Mouse (Mus musculus) stomach, embryonic 15.5 days (tissue): ENCODE results near the gene Il34. TPM values are rescaled to one million over a fixed set of nuclear protein-coding genes. Genes with fewer than 3 reads are reported as not detected.
"Not testable (repeated sequence)": the region's sequence is repeated elsewhere in the genome, so short reads cannot be mapped to it uniquely, and the experiment has no call there.

Experiments
- ATAC-seq: fragments of 200-750 bp; cut with Nextera tagmentation; 2 replicates; pipeline ENCODE4 v1.8.0; 2017; ENCODE audit warnings: low read depth, moderate number of reproducible peaks, moderate TSS enrichment; ENCODE audit not compliant: insufficient read depth, low FRiP score
- H3K27ac ChIP-seq: fragments of 300-500 bp; sonication (generic); 2 replicates; pipeline ENCODE4 v1.5.1; 2015; ENCODE audit warnings: mild to moderate bottlenecking, inconsistent platforms
- H3K27me3 ChIP-seq: fragments of 300-500 bp; sonication (generic); replicated peaks from 2 replicates; pipeline ENCODE4 v1.6.1; 2015; ENCODE audit warnings: inconsistent platforms
- H3K36me3 ChIP-seq: fragments of 300-500 bp; sonication (generic); 2 replicates; pipeline ENCODE4 v1.6.1; 2015; ENCODE audit warnings: inconsistent platforms
- H3K4me1 ChIP-seq: fragments of 300-500 bp; sonication (generic); 2 replicates; pipeline ENCODE4 v1.6.1; 2015; ENCODE audit warnings: inconsistent platforms
- H3K4me2 ChIP-seq: fragments of 300-500 bp; sonication (generic); 2 replicates; pipeline ENCODE4 v1.6.1; 2015; ENCODE audit warnings: mild to moderate bottlenecking, inconsistent platforms
- H3K4me3 ChIP-seq: fragments of 300-500 bp; sonication (generic); replicated peaks from 2 replicates; pipeline ENCODE4 v1.5.1; 2015; ENCODE audit warnings: inconsistent platforms
- H3K9ac ChIP-seq: fragments of 300-500 bp; sonication (generic); 2 replicates; pipeline ENCODE4 v1.6.1; 2015; ENCODE audit warnings: inconsistent platforms
- H3K9me3 ChIP-seq: fragments of 300-500 bp; sonication (generic); 2 replicates; pipeline ENCODE4 v1.6.1; 2016; ENCODE audit warnings: inconsistent platforms
- WGBS: fragments of 180-500 bp; shearing (Covaris S2); methylation state at CpG from one replicate; pipeline ENCODE4 v1.1.7; 2015; 5-methylcytosine and 5-hydroxymethylcytosine counted together
- polyA plus RNA-seq: library from polyadenylated mRNA; unstranded; fragments of >200 nt; fragmentation: Nextera tagmentation; extraction: Ambion mirVana; gene quantifications from 2 replicates; pipeline ENCODE4 v1.2.1, GENCODE M21; 2015

The Il34 gene
- polyA plus RNA-seq, 1 experiment from 2014 or later, result 3.2 TPM

GRCm38 (mm10) chr8:110790270-110790669, 15.5 kb downstream of the Il34 start:
- Histone ChIP-seq H3K27ac (no peak overlapping the region), H3K27me3 (no peaks in the 10 kb centered on the region), H3K36me3 (no peaks in the 10 kb centered on the region), H3K9ac (no peak overlapping the region), H3K9me3 (no peaks in the 10 kb centered on the region), H3K4me2 (no peak overlapping the region), H3K4me1 (peaks cover 15% of the 10 kb centered on the region), H3K4me3 (no peak overlapping the region)
- ATAC-seq, result no peak
- WGBS, result 34% methylated on average over 6 of the region's 6 CpGs

GRCm38 (mm10) chr8:110789571-110789970, 16.2 kb downstream of the Il34 start:
- 55% methylated on average over 12 of the region's 12 CpGs for WGBS
- H3K9me3 ChIP-seq, result no peaks in the 10 kb centered on the region
- peaks cover 15% of the 10 kb centered on the region for H3K4me1 ChIP-seq
- no peak for ATAC-seq
- H3K27me3 ChIP-seq, result no peaks in the 10 kb centered on the region
- no peak overlapping the region for H3K4me2 ChIP-seq
- H3K27ac ChIP-seq, result no peak overlapping the region
- H3K4me3 ChIP-seq, result no peak overlapping the region
- no peak overlapping the region for H3K9ac ChIP-seq
- H3K36me3 ChIP-seq, result no peaks in the 10 kb centered on the region

DNA sequence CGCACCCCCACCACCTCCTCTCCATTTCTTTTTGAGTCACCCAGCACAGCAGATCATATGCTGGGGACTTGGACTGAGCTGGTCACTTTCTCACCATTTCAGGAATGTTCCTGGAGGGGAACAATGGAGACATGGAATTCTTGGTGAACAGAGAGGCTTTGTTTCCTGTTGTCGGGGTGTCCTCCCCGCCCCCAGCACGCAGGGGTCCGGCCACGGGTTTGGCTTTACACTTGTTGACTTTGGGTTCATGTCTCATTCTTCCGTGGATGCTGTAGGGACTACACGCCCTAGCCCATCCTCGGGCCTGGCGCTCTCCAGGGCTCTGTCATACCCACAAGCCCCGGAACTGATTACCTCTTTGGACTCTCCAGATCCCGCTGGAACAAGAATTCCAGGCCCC, 16.7 kb downstream of the Il34 start:
- Histone ChIP-seq H3K27ac (no peak overlapping the region), H3K36me3 (no peaks in the 10 kb centered on the region), H3K4me2 (no peak overlapping the region), H3K27me3 (no peaks in the 10 kb centered on the region), H3K9ac (no peak overlapping the region), H3K4me1 (peaks cover 15% of the 10 kb centered on the region), H3K4me3 (no peak overlapping the region), H3K9me3 (no peaks in the 10 kb centered on the region)
- no peak for ATAC-seq
- WGBS, result 54% methylated on average over 12 of the region's 12 CpGs

DNA sequence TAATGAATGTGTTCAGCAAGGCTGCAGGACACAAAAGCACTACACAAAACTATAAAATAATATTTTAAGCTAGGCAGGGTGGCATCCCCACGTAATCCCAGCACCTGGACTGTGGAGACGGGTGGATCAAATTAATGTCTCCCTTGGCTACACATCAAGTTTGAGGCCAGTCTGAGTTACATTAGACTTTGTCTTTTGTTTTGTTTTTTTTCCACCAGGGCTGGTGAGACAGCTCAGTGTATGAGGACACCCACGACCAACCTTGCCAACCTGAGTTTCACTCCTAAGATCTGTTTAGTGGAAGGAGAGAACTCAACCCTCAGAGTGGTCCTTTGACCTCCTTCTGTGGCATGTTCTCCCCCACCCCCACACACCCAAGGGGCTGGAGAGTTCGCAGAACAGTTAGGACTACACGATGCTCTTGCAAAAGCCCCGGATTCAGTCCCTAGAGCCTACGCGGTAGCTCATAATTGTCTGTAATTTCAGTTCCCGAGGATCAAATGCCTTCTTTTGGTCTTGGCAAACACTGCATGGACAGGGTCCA, 18.2 kb downstream of the Il34 start:
- WGBS, result 85% methylated on average over 9 of the region's 9 CpGs
- ATAC-seq, result no peak

GRCm38 (mm10) chr8:110786934-110787333, 18.8 kb downstream of the Il34 start:
- Histone ChIP-seq H3K4me1 (0 out of 2 replicates have a peak, but pooled peaks cover 7% of the 10 kb centered on the region), H3K9ac (no peak overlapping the region), H3K9me3 (no peaks in the 10 kb centered on the region), H3K27ac (no peak overlapping the region), H3K4me3 (no peak overlapping the region), H3K36me3 (no peaks in the 10 kb centered on the region), H3K4me2 (no peak overlapping the region), H3K27me3 (no peaks in the 10 kb centered on the region)
- no peak for ATAC-seq
- 62% methylated on average over 8 of the region's 8 CpGs for WGBS

More for the DNA sequence above, 18.2 kb downstream of the Il34 start:
- H3K4me1 ChIP-seq, result 0 out of 2 replicates have a peak, but pooled peaks cover 7% of the 10 kb centered on the region
- no peak overlapping the region for H3K4me2 ChIP-seq
- no peaks in the 10 kb centered on the region for H3K36me3 ChIP-seq
- H3K9ac ChIP-seq, result no peak overlapping the region
- no peaks in the 10 kb centered on the region for H3K9me3 ChIP-seq
- no peak overlapping the region for H3K27ac ChIP-seq
- H3K27me3 ChIP-seq, result no peaks in the 10 kb centered on the region
- no peak overlapping the region for H3K4me3 ChIP-seq

- not testable (repeated sequence) for H3K9me3 ChIP-seq, ATAC-seq, H3K4me1 ChIP-seq, H3K9ac ChIP-seq, H3K27ac ChIP-seq, H3K4me3 ChIP-seq, H3K4me2 ChIP-seq, H3K36me3 ChIP-seq, H3K27me3 ChIP-seq
- 76% methylated on average over 7 of the region's 7 CpGs for WGBS
Measured at GRCm38 (mm10) chr8:110786501-110786900, 19.2 kb downstream of the Il34 start.

- no peaks in the 10 kb centered on the region for H3K9me3 ChIP-seq
- 0 out of 2 replicates have a peak, but pooled peaks cover 4% of the 10 kb centered on the region for H3K4me1 ChIP-seq
- no peak for ATAC-seq
- no peak overlapping the region for H3K9ac ChIP-seq
- no peaks in the 10 kb centered on the region for H3K36me3 ChIP-seq
- 70% methylated on average over 2 of the region's 2 CpGs for WGBS
- H3K4me2 ChIP-seq, result no peak overlapping the region
- H3K4me3 ChIP-seq, result no peak overlapping the region
- no peak overlapping the region for H3K27ac ChIP-seq
- no peaks in the 10 kb centered on the region for H3K27me3 ChIP-seq
Measured at GRCm38 (mm10) chr8:110785366-110785765, 20.4 kb downstream of the Il34 start.

DNA sequence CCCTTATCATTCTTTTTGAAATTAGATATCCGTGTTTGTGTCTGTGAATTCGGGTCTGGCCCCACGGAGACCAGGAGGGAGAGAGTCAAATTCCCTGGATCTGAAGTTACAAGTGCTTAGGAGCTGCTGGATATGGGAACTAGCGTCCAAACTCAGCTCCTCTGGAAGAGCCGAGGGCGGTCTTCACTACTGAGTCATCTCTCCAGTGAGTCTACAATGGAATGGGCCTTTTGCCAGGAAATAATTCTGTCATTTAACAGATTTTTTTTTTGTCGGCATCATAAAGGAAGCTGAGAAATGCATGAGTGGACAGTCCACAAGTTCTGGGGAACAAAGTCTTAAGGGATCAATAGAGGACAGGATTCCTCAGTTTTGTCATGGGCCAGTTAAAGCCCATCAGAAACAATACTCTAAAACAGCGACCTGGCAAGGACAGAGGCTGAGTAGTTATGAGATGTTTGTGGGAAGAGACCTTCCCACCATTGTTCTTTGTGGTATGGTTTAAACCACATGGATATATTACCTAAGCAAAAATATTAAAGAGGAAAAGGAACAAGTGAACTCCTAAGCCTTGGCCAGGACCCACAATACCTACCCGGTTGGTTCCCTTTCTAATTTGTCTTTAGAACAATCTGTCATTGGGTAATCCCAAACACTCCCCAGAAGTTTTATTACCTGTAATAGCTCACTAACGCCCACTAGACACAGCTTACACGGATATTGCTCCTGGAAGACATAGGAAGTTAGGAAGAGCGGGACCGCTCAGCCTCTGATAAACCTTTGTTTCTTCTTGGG, 25.6 kb downstream of the Il34 start:
- ATAC-seq, result no peak
- H3K4me3 ChIP-seq, result no peak overlapping the region
- no peak overlapping the region for H3K9ac ChIP-seq
- no peaks in the 10 kb centered on the region for H3K4me1 ChIP-seq
- no peaks in the 10 kb centered on the region for H3K9me3 ChIP-seq
- H3K4me2 ChIP-seq, result no peak overlapping the region
- WGBS, result 67% methylated on average over 13 of the region's 13 CpGs
- H3K36me3 ChIP-seq, result no peaks in the 10 kb centered on the region
- no peaks in the 10 kb centered on the region for H3K27me3 ChIP-seq
- H3K27ac ChIP-seq, result no peak overlapping the region

- Histone ChIP-seq H3K4me3 (no peak overlapping the region), H3K9me3 (no peaks in the 10 kb centered on the region), H3K27ac (no peak overlapping the region), H3K4me1 (peaks cover 4% of the 10 kb centered on the region; the same call in 1 of the 2 replicates), H3K4me2 (no peak overlapping the region), H3K36me3 (no peaks in the 10 kb centered on the region), H3K27me3 (no peaks in the 10 kb centered on the region), H3K9ac (no peak overlapping the region)
- no peak for ATAC-seq
- WGBS, result 93% methylated on average over 3 of the region's 3 CpGs
Measured at GRCm38 (mm10) chr8:110776335-110776734, 29.4 kb downstream of the Il34 start.

DNA sequence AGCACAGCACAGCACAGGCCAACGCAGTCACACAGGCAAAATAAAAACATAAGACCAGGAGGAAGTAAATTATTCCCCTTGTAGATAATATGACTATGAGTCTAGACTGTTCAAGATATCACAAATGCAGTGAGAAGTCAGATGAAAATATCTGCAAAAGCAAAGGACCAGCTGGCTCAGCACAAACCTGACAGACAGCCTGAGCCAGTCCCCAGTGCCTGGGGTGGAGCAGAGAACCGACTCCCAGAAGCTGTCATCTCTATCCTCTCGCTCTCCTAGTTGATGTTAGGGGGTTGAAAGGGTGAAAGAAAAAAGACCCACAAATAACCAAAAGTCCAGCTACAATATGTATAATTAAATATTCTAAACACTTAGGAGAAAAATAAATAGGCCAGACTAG, 30.0 kb downstream of the Il34 start:
- 72% methylated on average over 3 of the region's 3 CpGs for WGBS

DNA sequence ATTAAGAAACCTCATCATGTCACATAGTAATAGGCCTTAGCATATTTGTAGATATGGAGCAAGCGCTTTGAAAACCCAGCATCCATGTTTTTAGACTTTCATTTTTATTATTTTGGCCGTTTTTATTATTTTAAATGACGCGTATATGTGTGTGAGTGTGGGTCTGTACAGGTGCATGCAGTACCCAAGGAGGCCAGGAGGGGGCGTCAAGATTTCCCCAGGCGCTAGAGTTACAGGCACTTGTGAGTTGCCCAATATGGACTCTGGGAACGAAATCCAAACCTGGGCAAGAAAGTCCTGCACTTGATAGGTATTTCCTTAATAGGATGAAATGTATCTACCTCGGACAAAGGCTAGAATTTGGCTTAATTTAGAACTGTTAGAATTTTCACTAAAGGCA, 30.4 kb downstream of the Il34 start:
- no peaks in the 10 kb centered on the region for H3K36me3 ChIP-seq
- no peak for ATAC-seq

More for the DNA sequence above, 30.0 kb downstream of the Il34 start:
- H3K9me3 ChIP-seq, result no peaks in the 10 kb centered on the region
- no peak overlapping the region for H3K4me3 ChIP-seq
- no peak overlapping the region for H3K4me2 ChIP-seq
- no peaks in the 10 kb centered on the region for H3K27me3 ChIP-seq
- H3K27ac ChIP-seq, result no peak overlapping the region
- H3K9ac ChIP-seq, result no peak overlapping the region
- no peaks in the 10 kb centered on the region for H3K36me3 ChIP-seq
- peaks cover 4% of the 10 kb centered on the region; the same call in 1 of the 2 replicates for H3K4me1 ChIP-seq
- ATAC-seq, result no peak

DNA sequence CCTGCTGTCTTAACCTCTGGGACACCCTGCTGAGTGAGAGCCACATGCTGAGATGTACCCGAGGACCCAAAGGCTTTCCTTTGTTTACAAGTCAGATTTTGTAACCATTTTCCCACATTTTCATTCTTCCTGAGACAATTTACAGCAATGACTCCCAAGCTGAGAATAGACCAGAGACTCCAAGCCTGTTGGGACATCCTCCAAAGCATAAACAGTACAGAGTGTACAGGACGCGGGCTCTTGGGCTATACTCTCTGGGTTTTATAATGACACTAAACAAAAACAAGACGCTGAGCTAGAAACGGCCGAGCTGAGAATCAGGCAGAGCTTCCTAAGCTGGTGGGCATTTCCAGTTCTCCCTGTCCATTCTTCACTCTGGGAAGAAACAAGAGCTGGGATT, 31.0 kb downstream of the Il34 start:
- Histone ChIP-seq H3K4me2 (no peak overlapping the region), H3K4me1 (peaks cover 4% of the 10 kb centered on the region; the same call in 1 of the 2 replicates), H3K9me3 (no peaks in the 10 kb centered on the region), H3K27me3 (no peaks in the 10 kb centered on the region), H3K36me3 (no peaks in the 10 kb centered on the region), H3K9ac (no peak overlapping the region), H3K27ac (no peak overlapping the region), H3K4me3 (no peak overlapping the region)
- no peak for ATAC-seq
- 82% methylated on average over 6 of the region's 6 CpGs for WGBS

More for the DNA sequence above, 30.4 kb downstream of the Il34 start:
- Histone ChIP-seq H3K27me3 (no peaks in the 10 kb centered on the region), H3K4me2 (no peak overlapping the region), H3K4me3 (no peak overlapping the region), H3K9me3 (no peaks in the 10 kb centered on the region), H3K9ac (no peak overlapping the region), H3K4me1 (peaks cover 4% of the 10 kb centered on the region; the same call in 1 of the 2 replicates), H3K27ac (no peak overlapping the region)
- 71% methylated on average over 8 of the region's 8 CpGs for WGBS
